Comparison of ENCODE assay signal across 8 mouse cellular contexts in the genomic region with DNA sequence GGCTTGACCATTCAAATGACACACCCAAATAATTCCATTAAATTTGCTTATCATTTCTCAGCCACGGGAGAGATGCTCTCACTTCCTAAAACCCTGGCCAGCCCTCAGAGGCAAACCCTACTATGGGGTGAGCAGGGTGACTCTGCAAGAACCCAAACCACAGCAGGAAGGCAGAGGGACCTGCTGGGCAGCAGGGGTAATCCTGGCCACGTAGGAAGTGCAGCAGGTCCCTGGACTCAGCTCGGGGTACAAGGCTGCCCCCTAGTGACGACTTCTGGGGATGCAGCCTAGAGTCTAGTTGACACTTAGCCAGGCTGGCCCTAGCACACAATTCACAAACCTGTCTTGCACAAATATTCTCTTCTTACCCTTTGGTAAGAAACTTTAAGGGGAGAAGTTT. TPM values are rescaled to one million over a fixed set of nuclear protein-coding genes. Genes with fewer than 3 reads are reported as not detected.
A peak's percentile ranks its signal among the peaks of the same experiment; 100 is the strongest.
DNase-seq lines count a peak whose midpoint lies in the region; ATAC-seq and TF ChIP-seq lines count a peak whose summit lies in the region.

No protein-coding gene starts in this region.

- no peaks in the 10 kb centered on the region for H3K79me2 ChIP-seq in heart, adult 2 months (replicated peaks; ENCODE audit: control insufficient read depth, insufficient read depth, low read length)

- H3K27ac ChIP-seq in embryonic facial prominence, embryonic 13.5 days = no peak overlapping the region
- H3K27ac ChIP-seq in heart, adult 2 months = no peak overlapping the region
- H3K27ac ChIP-seq in kidney, adult 2 months (ENCODE audit: insufficient read depth, low read depth, low read length) = no peak overlapping the region
- H3K27ac ChIP-seq in limb, embryonic 11.5 days (replicated peaks; ENCODE audit: low read depth, low read length) = no peak overlapping the region
- H3K27ac ChIP-seq in midbrain, embryonic 13.5 days = no peak overlapping the region
- H3K27ac ChIP-seq in small intestine, adult 2 months (ENCODE audit: insufficient read depth, low read depth, low read length) = no peak overlapping the region

- peak; percentile 99 for TF ChIP-seq CTCF in heart, adult 2 months (IDR thresholded peaks at IDR 0.05)
- peak; percentile 95 for TF ChIP-seq CTCF in kidney, adult 2 months (conservative IDR thresholded peaks at IDR 0.05; ENCODE audit: insufficient read depth, insufficient read length, low read depth, low read length)
- peak; percentile 89; the same call in 1 of the 2 replicates for TF ChIP-seq CTCF in small intestine, adult 2 months (IDR thresholded peaks at IDR 0.05; ENCODE audit: extremely low read depth, insufficient read length, insufficient replicate concordance, low read depth, low read length)

- under 1% methylated on average over 4 of the region's 4 CpGs for WGBS in embryonic facial prominence, embryonic 13.5 days
- 3% methylated on average over 4 of the region's 4 CpGs for WGBS in heart, adult 2 months
- 0% methylated on average over 4 of the region's 4 CpGs for WGBS in kidney, adult 2 months
- 2% methylated on average over 4 of the region's 4 CpGs for WGBS in limb, embryonic 11.5 days
- WGBS in midbrain, embryonic 13.5 days = 1% methylated on average over 4 of the region's 4 CpGs
- 2% methylated on average over 4 of the region's 4 CpGs for WGBS in small intestine, adult 2 months

- no peak overlapping the region for H3K9ac ChIP-seq in embryonic facial prominence, embryonic 13.5 days
- H3K9ac ChIP-seq in heart, adult 2 months (ENCODE audit: low read depth, low read length) = peak overlapping the region; percentile 17; the same call in 1 of the 2 replicates
- no peak overlapping the region for H3K9ac ChIP-seq in limb, embryonic 11.5 days (ENCODE audit: low read length)
- no peak overlapping the region for H3K9ac ChIP-seq in midbrain, embryonic 13.5 days (replicated peaks)

- H3K9me3 ChIP-seq in embryonic facial prominence, embryonic 13.5 days = no peaks in the 10 kb centered on the region
- no peaks in the 10 kb centered on the region for H3K9me3 ChIP-seq in limb, embryonic 11.5 days (ENCODE audit: control insufficient read depth, low read length)
- H3K9me3 ChIP-seq in midbrain, embryonic 13.5 days = no peaks in the 10 kb centered on the region

- TF ChIP-seq POLR2A in heart, adult 2 months (IDR thresholded peaks at IDR 0.05; ENCODE audit: insufficient read depth, low read depth, low read length) = no peak
- no peak for TF ChIP-seq POLR2A in kidney, adult 2 months (IDR thresholded peaks at IDR 0.05; ENCODE audit: low read depth, low read length)
- TF ChIP-seq POLR2A in small intestine, adult 2 months (IDR thresholded peaks at IDR 0.05; ENCODE audit: low read depth, low read length) = no peak

- peak overlapping the region; percentile 77 for H3K4me2 ChIP-seq in embryonic facial prominence, embryonic 13.5 days
- H3K4me2 ChIP-seq in limb, embryonic 11.5 days (ENCODE audit: low read depth, severe bottlenecking) = no peak overlapping the region
- H3K4me2 ChIP-seq in midbrain, embryonic 13.5 days (replicated peaks) = peak overlapping the region; percentile 85

- peaks cover 45% of the 10 kb centered on the region for H3K27me3 ChIP-seq in embryonic facial prominence, embryonic 13.5 days
- H3K27me3 ChIP-seq in heart, adult 2 months (ENCODE audit: control insufficient read depth, insufficient read depth, low read length) = no peaks in the 10 kb centered on the region
- H3K27me3 ChIP-seq in kidney, adult 2 months (replicated peaks; ENCODE audit: control insufficient read depth, insufficient read depth, low read length) = no peaks in the 10 kb centered on the region
- H3K27me3 ChIP-seq in limb, embryonic 11.5 days (ENCODE audit: control insufficient read depth, insufficient read depth, low read length) = peaks cover 10% of the 10 kb centered on the region
- H3K27me3 ChIP-seq in midbrain, embryonic 13.5 days = peaks cover 31% of the 10 kb centered on the region
- peaks cover 10% of the 10 kb centered on the region for H3K27me3 ChIP-seq in small intestine, adult 2 months (ENCODE audit: control insufficient read depth, insufficient read depth, low read length)

- H3K4me1 ChIP-seq in embryonic facial prominence, embryonic 13.5 days = peaks cover 18% of the 10 kb centered on the region
- H3K4me1 ChIP-seq in heart, adult 2 months (ENCODE audit: control insufficient read depth, insufficient read depth, low read length) = peaks cover 5% of the 10 kb centered on the region
- H3K4me1 ChIP-seq in kidney, adult 2 months (ENCODE audit: control insufficient read depth, insufficient read depth, low read length) = no peaks in the 10 kb centered on the region
- H3K4me1 ChIP-seq in limb, embryonic 11.5 days (ENCODE audit: control insufficient read depth, insufficient read depth, low read length) = no peaks in the 10 kb centered on the region
- H3K4me1 ChIP-seq in midbrain, embryonic 13.5 days (replicated peaks) = peaks cover 25% of the 10 kb centered on the region
- H3K4me1 ChIP-seq in small intestine, adult 2 months (ENCODE audit: control insufficient read depth, insufficient read depth, insufficient read length, low read length) = 0 out of 2 replicates have a peak, but pooled peaks cover 2% of the 10 kb centered on the region

- H3K36me3 ChIP-seq in embryonic facial prominence, embryonic 13.5 days = no peaks in the 10 kb centered on the region
- no peaks in the 10 kb centered on the region for H3K36me3 ChIP-seq in heart, adult 2 months (ENCODE audit: control insufficient read depth, insufficient read depth, low read length)
- H3K36me3 ChIP-seq in kidney, adult 2 months (ENCODE audit: control insufficient read depth, insufficient read depth, low read length) = no peaks in the 10 kb centered on the region
- no peaks in the 10 kb centered on the region for H3K36me3 ChIP-seq in limb, embryonic 11.5 days (ENCODE audit: control insufficient read depth, insufficient read depth, low read length)
- no peaks in the 10 kb centered on the region for H3K36me3 ChIP-seq in midbrain, embryonic 13.5 days
- H3K36me3 ChIP-seq in small intestine, adult 2 months (ENCODE audit: control insufficient read depth, insufficient read depth, low read length) = no peaks in the 10 kb centered on the region

- ATAC-seq in embryonic facial prominence, embryonic 13.5 days (ENCODE audit: insufficient number of reproducible peaks, insufficient read depth, low FRiP score, low TSS enrichment, low read depth) = no peak
- peak; percentile 42; the same call in 1 of the 2 replicates for ATAC-seq in limb, embryonic 11.5 days (ENCODE audit: insufficient number of reproducible peaks, low FRiP score, low TSS enrichment, low read depth)
- peak; percentile 60 for ATAC-seq in midbrain, embryonic 13.5 days

- peak; percentile 81; the same call in 1 of the 2 replicates for TF ChIP-seq EP300 in heart, adult 2 months (IDR thresholded peaks at IDR 0.05; ENCODE audit: insufficient read depth, low read depth, low read length)

- peak; percentile 54 for DNase-seq in 3134 (ENCODE audit: extremely low read depth, insufficient read length, low spot score)
- peak; percentile 87 for DNase-seq in adrenal gland, postnatal 36 days
- peak; percentile 79 to 89 for DNase-seq in heart, adult 2 months
- peak; percentile 80 for DNase-seq in kidney, adult 2 months
- DNase-seq in limb, embryonic 11.5 days (ENCODE audit: low spot score) = peak; percentile 92

- H3K4me3 ChIP-seq in embryonic facial prominence, embryonic 13.5 days = peak overlapping the region; percentile 11
- H3K4me3 ChIP-seq in heart, adult 2 months = peak overlapping the region; percentile 28
- H3K4me3 ChIP-seq in kidney, adult 2 months (ENCODE audit: insufficient read depth, low read depth, low read length) = no peak overlapping the region
- no peak overlapping the region for H3K4me3 ChIP-seq in limb, embryonic 11.5 days (ENCODE audit: low read depth, low read length)
- peak overlapping the region; percentile 44 for H3K4me3 ChIP-seq in midbrain, embryonic 13.5 days (replicated peaks)
- no peak overlapping the region for H3K4me3 ChIP-seq in small intestine, adult 2 months (ENCODE audit: low read depth, low read length)

- intact Hi-C loops in heart, adult 2 months (cut with DNase I) = loop anchor here (2.0 to 10.0 kb wide), 4 partner anchors 66 to 1118 kb away; partner anchors contain the start of gene Sucla2

RNA-seq across cellular contexts. Expression of gene Htr2a, which starts 2.7 kb away (rescaled TPM):
- under 1 TPM; 0.03 to 0.10 TPM for total RNA-seq in adrenal gland, postnatal 36 days (2021)
- 0.39 and 0.67 TPM in 2 replicates for polyA plus RNA-seq in embryonic facial prominence, embryonic 13.5 days (2015; fragmentation: Nextera tagmentation; extraction: Ambion mirVana)
- under 1 TPM; 0.73 to 0.77 TPM for total RNA-seq in heart, adult 2 months (2021)
- polyA plus RNA-seq in heart, adult 2 months (2012; rRNA removed) = 0.32 and 0.33 TPM in 2 replicates
- 0.14 and 0.16 TPM in 2 replicates for polyA plus RNA-seq in kidney, adult 2 months (2012; rRNA removed)
- polyA plus RNA-seq in limb, embryonic 11.5 days (2014; fragmentation: Nextera tagmentation; extraction: Ambion mirVana) = 0.06 and 0.29 TPM in 2 replicates
- polyA plus RNA-seq in midbrain, embryonic 13.5 days (2015; fragmentation: Nextera tagmentation; extraction: Ambion mirVana) = 1.2 and 1.3 TPM in 2 replicates
- 0.03 and 0.05 TPM in 2 replicates for polyA plus RNA-seq in small intestine, adult 2 months (2012; rRNA removed)

Comparison
In these comparisons a context has a peak if more than half of its experiments do, and no peak if none do; other contexts are left out.
1. H3K4me3 ChIP-seq: peak in embryonic facial prominence, embryonic 13.5 days (single experiment), heart, adult 2 months (single experiment) and midbrain, embryonic 13.5 days (single experiment); none in kidney, adult 2 months (single experiment), limb, embryonic 11.5 days (single experiment) and small intestine, adult 2 months (single experiment).
2. Peak in every context shown above with its lines, with median percentiles within 50 percentile points of each other: DNase-seq and CTCF ChIP-seq.